Mouse (Mus musculus) kidney, adult 18-20 months (tissue): ENCODE measurements at regions not wholly inside any gene's neighbourhood (a gene's known extent, or its start where the extent isn't known, plus 50 kb on each side); places are given as distances from the start of the nearest gene placed in this dataset.

Experiments
- DNase-seq: peaks from one replicate; pipeline ENCODE4 v3.0.0; 2021

GRCm38 (mm10) chr3:133599731-133600130, 54.8 kb upstream of the Tet2 start:
- no peak for DNase-seq

- peak; percentile 13 for DNase-seq
Measured at GRCm38 (mm10) chr3:133600447-133601220, 55.7 kb upstream of the Tet2 start.

DNA sequence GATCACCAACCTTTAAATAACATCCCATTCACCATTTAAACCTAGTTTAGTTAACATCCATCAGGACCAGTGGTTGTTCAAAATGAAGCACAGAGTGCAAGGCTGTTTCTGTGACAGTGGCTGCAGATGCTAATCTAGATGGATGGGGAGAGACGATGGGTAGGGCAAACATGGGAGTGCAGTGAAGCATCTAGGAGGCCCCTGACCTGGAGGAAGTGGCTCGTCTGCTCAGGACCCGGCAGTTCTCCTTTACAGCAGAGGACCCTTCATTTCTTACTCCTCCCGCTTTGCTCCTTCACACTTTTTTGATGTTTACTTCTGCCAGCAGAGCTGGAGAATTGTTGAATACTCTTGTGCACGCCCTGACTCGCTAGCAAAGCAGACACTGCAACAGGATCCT, 60.5 kb upstream of the Tet2 start:
- DNase-seq: no peak

GRCm38 (mm10) chr3:133608845-133609261, 63.9 kb upstream of the Tet2 start:
- no peak for DNase-seq

DNA sequence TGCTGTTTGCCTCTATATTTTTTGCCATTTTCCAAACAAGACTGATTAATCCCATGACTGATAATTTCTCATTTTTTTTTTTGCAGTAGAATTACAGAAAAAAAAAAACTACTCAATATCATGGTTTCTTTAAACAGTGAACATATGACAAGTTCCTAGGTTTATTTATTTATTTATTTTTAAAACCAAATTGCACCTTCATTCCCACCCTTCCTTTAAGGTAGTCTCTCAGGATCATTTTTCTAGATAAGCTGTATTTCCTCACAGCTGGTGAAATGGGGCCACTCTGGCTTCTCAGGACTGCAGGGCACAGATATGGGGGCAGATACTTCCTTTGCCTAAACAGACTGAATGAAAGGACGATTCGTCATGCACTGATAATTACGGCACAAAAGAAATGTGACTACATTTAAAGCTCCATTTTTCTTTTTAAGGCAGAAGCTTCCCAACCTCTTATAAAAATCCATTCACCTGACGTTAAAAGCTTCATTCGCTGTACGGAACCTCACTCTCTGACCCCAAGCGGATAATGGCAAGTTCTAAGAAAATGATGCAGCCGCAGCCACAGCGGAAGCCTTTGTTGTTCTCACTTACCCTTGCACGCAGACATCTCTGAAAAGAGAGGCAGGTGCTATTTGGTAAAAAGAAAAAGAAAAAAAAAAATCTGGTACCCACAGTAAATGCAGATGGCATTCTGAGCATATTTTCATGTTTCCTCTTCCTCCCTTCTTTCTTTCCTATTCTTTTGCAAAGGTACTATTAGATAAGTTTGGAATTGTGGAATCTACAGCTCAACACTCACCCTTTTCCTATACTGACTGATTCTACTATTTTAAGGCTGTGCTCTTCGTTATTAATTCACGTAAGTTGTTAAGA, 69.1 kb upstream of the Tet2 start:
- DNase-seq: no peak

DNA sequence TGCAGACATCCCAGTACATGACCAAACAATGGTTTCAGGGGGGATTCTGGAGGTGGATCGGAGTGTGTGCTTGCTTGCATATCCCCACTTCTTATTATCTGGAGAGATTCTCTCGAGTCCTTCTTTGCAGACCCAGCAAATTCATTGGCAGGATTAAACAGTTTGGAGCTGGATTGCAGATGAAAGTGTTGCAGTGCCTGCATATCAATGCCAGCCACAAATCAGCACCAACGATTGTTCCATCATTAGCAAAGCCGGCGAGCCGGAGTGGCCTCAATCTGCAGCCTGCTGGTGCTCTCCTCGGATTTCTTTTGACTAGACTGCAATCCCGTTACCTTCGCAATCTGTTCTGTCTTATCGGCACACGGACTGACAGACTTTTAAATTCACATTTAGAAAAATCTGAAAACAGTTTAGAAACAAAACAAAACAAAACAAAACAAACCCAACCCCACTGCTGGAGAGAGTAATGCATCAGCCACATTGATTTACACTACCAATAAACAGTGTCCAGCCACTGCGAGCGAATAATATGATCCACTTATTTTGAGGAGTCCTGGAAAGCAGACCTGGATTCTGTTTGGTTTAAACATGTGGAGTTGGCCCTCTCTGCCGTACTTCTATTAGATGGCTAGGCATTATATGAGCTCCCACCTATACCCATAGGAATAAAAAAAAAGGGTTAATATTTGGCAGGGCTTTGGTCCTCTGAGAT, 69.9 kb upstream of the Tet2 start:
- DNase-seq: no peak

- no peak for DNase-seq
Measured at GRCm38 (mm10) chr3:133617036-133617435, 72.1 kb upstream of the Tet2 start.

DNA sequence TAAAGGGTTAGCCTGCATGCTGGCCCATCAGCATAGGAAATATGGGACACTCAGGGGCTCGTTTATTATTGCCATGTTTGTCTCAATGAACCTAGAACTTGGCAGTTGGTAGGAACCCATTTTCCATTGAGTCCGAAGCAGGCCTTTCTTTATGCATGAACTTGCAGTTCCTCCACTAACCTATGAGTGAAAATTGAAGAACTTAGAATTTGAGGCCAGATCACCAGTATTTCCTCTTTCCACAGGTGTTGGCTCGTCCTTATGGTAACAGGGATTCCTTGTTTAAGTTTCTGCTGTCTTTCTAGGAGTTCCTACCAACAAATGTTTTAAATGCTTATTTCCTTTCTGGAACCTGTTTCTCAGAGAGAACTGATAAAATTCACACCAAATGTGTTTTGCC, 73.6 kb upstream of the Tet2 start:
- no peak for DNase-seq

- DNase-seq: no peak
Measured at GRCm38 (mm10) chr3:133623201-133623744, 78.3 kb upstream of the Tet2 start.

- DNase-seq: no peak
Measured at GRCm38 (mm10) chr3:133624079-133624875, 79.3 kb upstream of the Tet2 start.

DNA sequence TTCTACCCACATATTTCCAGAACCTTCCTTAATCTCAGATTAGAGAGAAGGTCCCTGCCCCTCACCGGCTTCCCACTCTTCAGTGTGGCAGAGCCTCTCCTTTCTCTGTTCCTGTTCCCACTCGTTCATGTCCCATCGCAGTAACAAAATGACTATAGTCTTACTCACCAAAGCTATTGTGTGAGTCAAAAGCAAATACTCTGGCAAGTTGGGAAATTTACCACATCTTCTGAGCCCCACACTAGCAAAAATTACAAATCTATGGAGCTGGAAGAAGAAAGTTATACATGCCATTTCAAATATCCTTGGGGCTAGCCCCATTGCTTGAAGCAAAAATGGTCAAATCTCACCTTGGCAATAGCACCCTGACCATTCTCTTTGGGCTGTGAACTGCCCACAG, 80.1 kb upstream of the Tet2 start:
- DNase-seq: no peak

GRCm38 (mm10) chr3:133626442-133626841, 81.5 kb upstream of the Tet2 start:
- DNase-seq: no peak

DNA sequence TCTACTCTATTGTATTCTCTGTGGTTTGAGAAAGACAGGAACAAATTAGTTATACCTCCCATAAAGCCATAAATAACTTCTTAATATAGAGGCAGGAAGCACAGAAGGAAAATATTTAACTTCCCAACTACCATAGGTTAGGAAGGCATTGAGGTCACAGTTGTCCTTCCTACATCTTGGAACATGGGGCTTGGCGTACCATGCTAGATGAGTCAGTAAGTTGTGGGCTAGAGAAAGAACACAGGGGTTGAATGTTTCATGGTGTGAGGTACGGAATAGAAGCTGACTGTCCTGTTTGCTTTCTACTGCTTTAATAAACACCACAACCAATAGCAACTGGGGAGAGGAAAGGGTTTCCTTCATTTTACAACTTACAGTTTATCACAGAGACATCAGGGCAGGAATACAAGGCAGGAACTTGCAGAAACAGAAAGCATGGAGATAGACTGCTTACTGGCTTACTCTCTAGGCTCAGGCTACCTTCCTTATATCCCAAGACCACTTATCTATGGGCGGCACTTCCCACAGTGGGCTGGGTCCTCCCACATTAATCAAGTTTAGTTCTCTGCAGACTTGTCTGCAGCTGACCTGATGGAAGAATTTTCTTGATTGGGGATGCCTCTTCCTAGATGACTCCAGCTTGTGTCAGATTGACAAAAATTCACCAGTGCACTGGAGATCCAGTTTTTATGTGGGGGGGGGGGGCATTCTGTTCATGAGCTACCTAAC, 82.3 kb upstream of the Tet2 start:
- no peak for DNase-seq

GRCm38 (mm10) chr3:133634306-133634705, 89.4 kb upstream of the Tet2 start:
- DNase-seq: no peak

DNA sequence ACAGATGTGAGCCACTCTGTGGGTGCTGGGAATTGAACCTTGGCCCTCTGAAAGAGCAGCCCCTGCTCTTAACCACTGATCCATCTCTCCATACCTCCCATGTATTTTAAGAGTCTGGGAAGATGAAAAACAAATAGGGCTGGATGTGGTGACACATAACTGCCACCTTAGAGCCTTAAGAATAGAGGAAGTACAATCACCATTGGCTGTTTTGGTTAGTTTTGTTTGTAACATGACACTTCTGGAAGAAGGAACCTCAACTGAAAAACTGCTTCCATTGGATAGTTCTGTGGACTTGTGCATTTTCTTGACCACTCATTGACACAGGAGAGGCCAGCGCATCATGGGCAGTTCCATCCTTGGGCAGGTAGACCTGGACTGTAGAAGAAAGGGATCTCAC, 100.7 kb upstream of the Tet2 start:
- no peak for DNase-seq

GRCm38 (mm10) chr3:133646449-133647059, 101.6 kb upstream of the Tet2 start:
- no peak for DNase-seq

DNA sequence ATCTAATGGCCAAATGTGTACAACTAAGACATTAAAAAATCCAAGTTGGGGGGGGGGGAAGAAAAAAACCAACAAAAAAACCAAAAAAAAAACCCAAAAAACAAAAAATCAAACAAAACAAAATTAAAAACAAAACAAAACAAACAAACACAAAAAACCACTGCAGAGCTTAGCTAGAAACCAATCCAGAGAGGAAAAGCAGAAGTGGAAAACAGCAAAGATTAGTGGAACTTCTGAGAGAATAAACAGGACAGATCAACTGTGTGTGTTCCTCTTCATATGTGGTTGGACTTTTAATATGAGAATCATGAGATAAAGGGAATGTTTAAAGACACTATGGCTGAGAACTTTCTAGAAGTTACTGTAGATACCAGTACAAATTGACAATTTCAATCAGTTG, 105.1 kb upstream of the Tet2 start:
- DNase-seq: no peak

- no peak for DNase-seq
Measured at GRCm38 (mm10) chr3:133651996-133652395, 107.1 kb upstream of the Tet2 start.

DNA sequence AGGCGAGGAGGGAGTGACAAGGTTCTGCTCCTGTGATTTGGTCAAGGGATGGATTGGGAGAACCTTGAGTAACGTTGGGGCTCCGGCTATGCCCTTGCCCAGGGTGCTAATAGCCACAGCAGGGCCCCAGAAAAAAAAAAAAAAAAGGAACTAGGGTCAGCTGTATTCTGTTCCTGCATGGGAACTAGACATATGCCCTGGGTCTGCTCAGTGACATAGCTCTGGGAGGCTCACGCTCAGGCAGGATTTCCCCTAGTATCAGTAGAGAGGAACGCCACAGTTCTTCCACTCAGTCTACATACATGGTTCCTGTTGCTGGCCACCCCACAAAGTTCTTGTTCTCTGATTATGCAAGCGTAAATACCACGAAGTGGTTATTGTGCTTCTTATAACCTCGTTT, 114.8 kb upstream of the Tet2 start:
- DNase-seq: no peak

DNA sequence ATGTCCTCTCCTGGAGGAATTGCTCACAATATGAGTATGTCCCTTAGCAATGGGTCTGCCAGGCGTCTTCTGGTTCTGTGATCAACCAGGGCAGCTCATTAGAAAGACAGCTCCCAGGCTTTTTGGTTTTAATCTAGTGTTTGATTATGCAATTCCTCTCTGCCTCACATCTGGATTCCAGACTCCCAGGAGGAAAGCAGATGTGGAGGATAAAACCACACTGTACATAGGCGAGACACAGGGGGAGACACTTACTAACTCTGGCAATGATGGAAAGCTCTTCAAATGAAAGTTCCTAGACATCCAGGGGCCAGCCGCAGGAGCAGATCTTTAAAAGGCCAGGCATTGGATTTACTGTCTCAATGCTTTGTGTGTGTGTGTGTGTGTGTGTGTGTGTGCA, 116.4 kb upstream of the Tet2 start:
- no peak for DNase-seq

- no peak for DNase-seq
Measured at GRCm38 (mm10) chr3:133664914-133665313, 120.0 kb upstream of the Tet2 start.
